Mouse (Mus musculus) CH12.LX (cell line): ENCODE measurements around the gene Olfr507. TPM values are rescaled to one million over a fixed set of nuclear protein-coding genes. Genes with fewer than 3 reads are reported as not detected.

Source experiments
- DNase-seq: peaks from one replicate; pipeline ENCODE4 v3.0.0-alpha.2; 2013; ENCODE audit errors: extremely low read depth
- H3K27ac ChIP-seq: 2 replicates; pipeline ENCODE4 v1.5.1; 2012; ENCODE audit warnings: low read depth, mild to moderate bottlenecking, control low read depth, moderate library complexity; ENCODE audit not compliant: insufficient read depth
- H3K27me3 ChIP-seq: replicated peaks from 2 replicates; pipeline ENCODE3; 2012; ENCODE audit warnings: inconsistent platforms
- H3K36me3 ChIP-seq, 2 experiments: replicated peaks in 1 of 2; 2 replicates each; pipeline versions ENCODE3 to v1.6.1; 2012; ENCODE audit warnings: inconsistent platforms in 1 of 2, low read length in 1 of 2, mild to moderate bottlenecking in 1 of 2, mixed read lengths in 1 of 2, moderate library complexity in 1 of 2; ENCODE audit not compliant: control insufficient read depth in 1 of 2, insufficient read depth in 1 of 2
- H3K4me1 ChIP-seq, 2 experiments: 2 replicates each; pipeline ENCODE4 v1.6.1; 2012; ENCODE audit warnings: inconsistent platforms in 1 of 2, moderate library complexity in 1 of 2; ENCODE audit not compliant: insufficient read depth in 2 of 2, control insufficient read depth in 1 of 2
- H3K4me2 ChIP-seq: 2 replicates; pipeline ENCODE4 v1.6.1; 2012; ENCODE audit warnings: low read depth, mild to moderate bottlenecking, control low read depth; ENCODE audit not compliant: poor library complexity, insufficient read depth, severe bottlenecking
- H3K4me3 ChIP-seq, 3 experiments: fragments of 150-350 bp in 1 of 3; sonication (generic) in 1 of 3; replicated peaks in 1 of 3; 2 replicates each; pipeline versions ENCODE3 to v1.5.1; 2011 to 2012; ENCODE audit warnings: low read depth in 2 of 3, low read length in 2 of 3, mild to moderate bottlenecking in 2 of 3, moderate library complexity in 2 of 3, control low read depth in 1 of 3, improper control_type of control experiment in 1 of 3, inconsistent platforms in 1 of 3, mixed read lengths in 1 of 3; ENCODE audit not compliant: poor library complexity in 1 of 3
- H3K79me2 ChIP-seq: replicated peaks from 2 replicates; pipeline ENCODE4 v1.6.1; 2012; ENCODE audit warnings: mild to moderate bottlenecking, moderate library complexity; ENCODE audit not compliant: control insufficient read depth, poor library complexity, insufficient read depth, severe bottlenecking; ENCODE audit errors: extremely low read depth
- H3K9ac ChIP-seq: 2 replicates; pipeline ENCODE4 v1.6.1; 2012; ENCODE audit warnings: low read depth, mild to moderate bottlenecking, control low read depth, moderate library complexity; ENCODE audit not compliant: insufficient read depth
- H3K9me3 ChIP-seq: replicated peaks from 2 replicates; pipeline ENCODE3; 2012; ENCODE audit warnings: low read length, inconsistent platforms, mixed read lengths
- CHD1 ChIP-seq: IDR thresholded peaks from 2 replicates; pipeline ENCODE4 v1.6.1; 2012; ENCODE audit warnings: low read depth, low read length, improper control_type of control experiment, inconsistent platforms
- CHD2 ChIP-seq: IDR thresholded peaks from 2 replicates; pipeline ENCODE4 v1.6.1; 2011; ENCODE audit warnings: low read length, improper control_type of control experiment
- CTCF ChIP-seq, 2 experiments: IDR thresholded peaks in 1 of 2; conservative IDR thresholded peaks in 1 of 2; 2 replicates each; pipeline ENCODE4 v1.5.1; 2011 to 2012; ENCODE audit warnings: low read depth in 2 of 2, low read length in 2 of 2, improper control_type of control experiment in 1 of 2, inconsistent platforms in 1 of 2, mild to moderate bottlenecking in 1 of 2, moderate library complexity in 1 of 2
- ELF1 ChIP-seq: IDR thresholded peaks from 2 replicates; pipeline ENCODE4 v1.6.1; 2014; ENCODE audit warnings: low read depth, mild to moderate bottlenecking, inconsistent platforms, low read length, improper control_type of control experiment
- GABPA ChIP-seq: IDR thresholded peaks from 2 replicates; pipeline ENCODE4 v1.6.1; 2012; ENCODE audit warnings: low read depth, low read length, improper control_type of control experiment, inconsistent platforms; ENCODE audit not compliant: insufficient replicate concordance
- HCFC1 ChIP-seq: IDR thresholded peaks from 2 replicates; pipeline ENCODE4 v1.6.1; 2012; ENCODE audit warnings: low read depth, mild to moderate bottlenecking, inconsistent platforms, low read length, improper control_type of control experiment
- IRF4 ChIP-seq: IDR thresholded peaks from 2 replicates; pipeline ENCODE4 v1.6.1; 2014; ENCODE audit warnings: low read depth, mild to moderate bottlenecking, inconsistent platforms, low read length, improper control_type of control experiment
- JUN ChIP-seq: IDR thresholded peaks from 2 replicates; pipeline ENCODE4 v1.6.1; 2011; ENCODE audit warnings: low read depth, mild to moderate bottlenecking, low read length, improper control_type of control experiment, moderate library complexity; ENCODE audit not compliant: insufficient read depth
- JUND ChIP-seq: conservative IDR thresholded peaks from 2 replicates; pipeline ENCODE4 v1.6.1; 2011; ENCODE audit warnings: low read depth, low read length, improper control_type of control experiment
- KAT2A ChIP-seq: IDR thresholded peaks from 2 replicates; pipeline ENCODE4 v1.6.1; 2012; ENCODE audit warnings: low read length, improper control_type of control experiment, inconsistent platforms; ENCODE audit not compliant: insufficient replicate concordance
- MAFK ChIP-seq: IDR thresholded peaks from 2 replicates; pipeline ENCODE4 v1.6.1; 2011; ENCODE audit warnings: low read length, improper control_type of control experiment; ENCODE audit not compliant: insufficient replicate concordance
- MAX ChIP-seq: IDR thresholded peaks from 2 replicates; pipeline ENCODE4 v1.6.1; 2011; ENCODE audit warnings: low read length, improper control_type of control experiment
- MXI1 ChIP-seq: IDR thresholded peaks from 2 replicates; pipeline ENCODE4 v1.6.1; 2011; ENCODE audit warnings: mild to moderate bottlenecking, low read depth, low read length, improper control_type of control experiment
- MYC ChIP-seq: IDR thresholded peaks from 2 replicates; pipeline ENCODE4 v1.6.1; 2011; ENCODE audit warnings: low read depth, mild to moderate bottlenecking, improper control_type of control experiment, low read length
- RCOR1 ChIP-seq: conservative IDR thresholded peaks from 2 replicates; pipeline ENCODE4 v1.6.1; 2012; ENCODE audit warnings: low read depth, mild to moderate bottlenecking, inconsistent platforms, low read length, improper control_type of control experiment
- SIN3A ChIP-seq: IDR thresholded peaks from 2 replicates; pipeline ENCODE4 v1.6.1; 2012; ENCODE audit warnings: low read length, improper control_type of control experiment, inconsistent platforms
- SMC3 ChIP-seq: IDR thresholded peaks from 2 replicates; pipeline ENCODE4 v1.6.1; 2011; ENCODE audit warnings: low read depth, low read length, improper control_type of control experiment
- UBTF ChIP-seq: IDR thresholded peaks from 2 replicates; pipeline ENCODE4 v1.6.1; 2012; ENCODE audit warnings: low read depth, mild to moderate bottlenecking, inconsistent platforms, low read length, improper control_type of control experiment, moderate library complexity
- USF2 ChIP-seq: conservative IDR thresholded peaks from 2 replicates; pipeline ENCODE4 v1.6.1; 2011; ENCODE audit warnings: low read depth, low read length, improper control_type of control experiment
- ZC3H11A ChIP-seq: IDR thresholded peaks from 2 replicates; pipeline ENCODE4 v1.6.1; 2012; ENCODE audit warnings: low read depth, mild to moderate bottlenecking, inconsistent platforms, low read length, improper control_type of control experiment
- ZKSCAN1 ChIP-seq: IDR thresholded peaks from 2 replicates; pipeline ENCODE4 v1.6.1; 2012; ENCODE audit warnings: low read depth, inconsistent platforms, low read length, improper control_type of control experiment, borderline replicate concordance
- ZMIZ1 ChIP-seq: IDR thresholded peaks from 2 replicates; pipeline ENCODE4 v1.6.1; 2012; ENCODE audit warnings: low read depth, mild to moderate bottlenecking, inconsistent platforms, low read length, improper control_type of control experiment
- ZNF384 ChIP-seq: IDR thresholded peaks from 2 replicates; pipeline ENCODE4 v1.6.1; 2012; ENCODE audit warnings: low read depth, low read length, improper control_type of control experiment, inconsistent platforms
- dilution Hi-C: fragments of 300-500 bp; cut with MboI; formaldehyde crosslinking; loops from 2 replicates; pipeline ENCODE4 v1.14.3; 2020; ENCODE audit warnings: low sequenced_read_pairs; ENCODE audit not compliant: extremely low pct_unique_long_range_greater_than_20kb, extremely low pct_ligation_motif_present
- in situ Hi-C: fragments of 300-500 bp; cut with MboI; formaldehyde crosslinking; loops from 3 replicates; pipeline ENCODE4 v1.14.3; 2019; ENCODE audit warnings: low sequenced_read_pairs, low pct_ligation_motif_present, low pct_unique_long_range_greater_than_20kb, mixed read lengths
- polyA plus RNA-seq: library from polyadenylated mRNA; unstranded; fragments of >175 nt; gene quantifications from 2 replicates; pipeline ENCODE4 v1.2.1, GENCODE M21; 2012; ENCODE audit warnings: low read depth; ENCODE audit not compliant: insufficient read length
- total RNA-seq, 2 experiments: library from RNA; depleted of rRNA; stranded (reverse); fragments of 300-350 nt in 1 of 2; fragments of >200 nt in 1 of 2; gene quantifications; 2 replicates each; pipeline ENCODE4 v1.2.3; 2012 to 2014

Gene Olfr507
- total and polyA plus RNA-seq, 3 experiments = not detected

DNA sequence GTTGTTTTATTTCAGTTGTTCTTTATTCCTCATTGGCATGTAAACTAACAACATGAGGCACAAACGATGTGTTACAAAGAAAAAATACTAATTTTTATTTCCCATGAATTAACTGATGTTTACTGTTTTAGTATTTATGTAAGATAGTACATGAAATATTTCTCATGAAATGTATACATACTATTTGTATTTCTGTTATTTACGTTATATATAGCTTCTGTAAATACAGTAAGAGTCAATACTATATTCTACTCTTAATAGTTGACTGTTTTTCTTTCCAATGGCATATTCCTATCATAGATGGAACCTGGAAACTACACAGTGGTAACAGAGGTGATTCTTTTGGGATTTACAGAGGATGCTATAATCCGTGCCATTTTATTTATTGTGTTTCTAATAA lies 8.1 kb downstream of the Olfr507 start, which contains the start of gene Olfr508:
TSS of gene Olfr508 (plus strand) at position 301 of the 400 bp plus-strand sequence.
- no peak for TF ChIP-seq GABPA
- TF ChIP-seq CHD1 = no peak
- TF ChIP-seq ZNF384 = no peak
- no peak for TF ChIP-seq JUND
- no peak for TF ChIP-seq MAFK
- TF ChIP-seq ELF1 = no peak
- TF ChIP-seq SIN3A = no peak
- no peak for TF ChIP-seq HCFC1
- TF ChIP-seq MAX = no peak
- no peak for TF ChIP-seq ZMIZ1
- no peak for TF ChIP-seq JUN
- no peak for TF ChIP-seq MYC
- no peak for TF ChIP-seq ZKSCAN1
- H3K4me1 ChIP-seq = no peaks in the 10 kb centered on the region
- H3K4me2 ChIP-seq = no peak within 1 kb of the TSS
- no peak within 1 kb of the TSS for H3K4me3 ChIP-seq
- no peaks in the 10 kb centered on the region for H3K36me3 ChIP-seq
- H3K27ac ChIP-seq = no peak within 1 kb of the TSS
- no peak for DNase-seq
- no peak within 1 kb of the TSS for H3K9ac ChIP-seq
- in situ Hi-C loops (no loop called here), dilution Hi-C loops (no loop called here)
- H3K9me3 ChIP-seq = peaks cover 6% of the 10 kb centered on the region
- H3K79me2 ChIP-seq = no peaks in the 10 kb centered on the region
- no peaks in the 10 kb centered on the region for H3K27me3 ChIP-seq

DNA sequence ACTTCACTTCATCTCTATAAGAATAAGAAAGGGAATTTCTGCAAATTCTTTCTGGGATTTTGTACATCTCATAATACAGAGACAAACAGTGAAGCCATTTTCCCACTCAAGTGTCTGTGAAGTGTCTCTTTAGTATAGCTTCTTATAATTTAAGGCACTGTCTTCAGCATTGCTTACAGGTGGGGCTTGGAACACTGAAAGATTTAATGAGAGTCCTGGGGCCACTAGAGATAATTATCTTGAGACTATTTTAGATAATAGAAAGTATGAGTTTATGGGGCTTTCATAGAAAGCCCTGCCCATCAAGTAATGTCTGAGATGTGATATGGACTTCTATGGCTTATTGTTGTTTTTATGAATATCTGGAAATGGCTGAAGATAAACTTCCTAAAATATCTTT lies 30.2 kb downstream of the Olfr507 start, which contains the start of gene Olfr509:
TSS of gene Olfr509 (minus strand) at position 101 of the 400 bp plus-strand sequence.
- no peaks in the 10 kb centered on the region for H3K4me1 ChIP-seq
- dilution Hi-C loops = no loop called here
- in situ Hi-C loops = no loop called here
- H3K27ac ChIP-seq = no peak within 1 kb of the TSS
- H3K4me3 ChIP-seq = no peak within 1 kb of the TSS
- H3K4me2 ChIP-seq = no peak within 1 kb of the TSS
- no peaks in the 10 kb centered on the region for H3K36me3 ChIP-seq
- DNase-seq = no peak
- H3K9me3 ChIP-seq = peaks cover 3% of the 10 kb centered on the region
- H3K9ac ChIP-seq = no peak within 1 kb of the TSS
- TF ChIP-seq GABPA = no peak
- no peak for TF ChIP-seq MXI1
- no peak for TF ChIP-seq CHD2
- no peak for TF ChIP-seq SMC3
- no peak for TF ChIP-seq CHD1
- no peak for TF ChIP-seq CTCF (conservative IDR thresholded peaks at IDR 0.05 in 1 of 2, IDR thresholded peaks at IDR 0.05 in 1 of 2; ENCODE audit: low read depth in 2 of 2, low read length in 2 of 2)
- TF ChIP-seq ZC3H11A = no peak
- no peak for TF ChIP-seq UBTF
- no peak for TF ChIP-seq JUND
- TF ChIP-seq RCOR1 = no peak
- TF ChIP-seq MAFK = no peak
- TF ChIP-seq ZNF384 = no peak
- no peak for TF ChIP-seq IRF4
- TF ChIP-seq USF2 = no peak
- TF ChIP-seq MYC = no peak
- no peak for TF ChIP-seq KAT2A
- TF ChIP-seq, all 38 proteins: peak for 0
- H3K27me3 ChIP-seq = no peaks in the 10 kb centered on the region
- no peaks in the 10 kb centered on the region for H3K79me2 ChIP-seq
